Mouse (Mus musculus) layer of hippocampus, adult 2 months (tissue): ENCODE data around the gene Corin. TPM values are rescaled to one million over a fixed set of nuclear protein-coding genes. Genes with fewer than 3 reads are reported as not detected.
A peak's percentile ranks its signal among the peaks of the same experiment; 100 is the strongest.

Experiments
- DNase-seq, 2 experiments: peaks; one replicate each; pipeline ENCODE4 v3.0.0; 2022; ENCODE audit warnings: low spot score in 2 of 2
- H3K27ac ChIP-seq: fragments of 200-600 bp; 2 replicates; pipeline ENCODE4 v1.8.1; 2022
- H3K4me3 ChIP-seq: fragments of 200-600 bp; 2 replicates; pipeline ENCODE4 v1.8.1; 2022; ENCODE audit warnings: mild to moderate bottlenecking
- CTCF ChIP-seq: fragments of 200-600 bp; conservative IDR thresholded peaks from 2 replicates; pipeline ENCODE4 v1.8.1; 2022; ENCODE audit warnings: antibody characterized with exemption, mild to moderate bottlenecking, moderate library complexity
- total RNA-seq, 2 experiments: library from RNA; stranded (reverse); gene quantifications; 2 replicates each; pipeline ENCODE4 v1.2.3; 2021

The Corin gene
- total RNA-seq, 2 experiments from 2014 or later = 0.15 to 0.28 TPM

DNA sequence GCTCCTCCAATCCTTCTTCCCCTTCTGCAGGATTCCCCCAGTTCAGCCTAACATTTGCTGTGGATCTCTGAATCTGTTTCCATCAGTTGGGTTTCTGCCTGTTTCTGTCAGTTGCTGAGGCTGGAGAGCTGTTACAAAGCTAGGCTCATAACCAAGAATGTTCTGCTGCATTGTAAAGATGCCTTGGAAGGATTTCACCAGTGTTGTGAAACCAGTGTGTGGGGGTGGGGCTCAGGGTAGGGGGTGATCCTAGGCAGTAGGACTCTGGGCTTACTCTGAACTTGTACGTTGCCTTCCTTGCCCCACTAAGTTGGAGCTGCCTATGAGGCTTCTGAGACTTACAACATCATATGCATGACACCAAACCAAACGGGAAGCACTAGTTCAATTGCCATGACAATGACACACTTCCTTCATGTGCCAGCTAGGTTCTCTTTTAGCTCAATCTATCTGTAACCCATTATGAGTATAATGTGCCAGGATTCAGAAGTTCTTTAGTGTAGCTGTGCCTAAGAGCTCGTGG, 242.4 kb downstream of the Corin start:
- no peak for DNase-seq
- TF ChIP-seq CTCF = no peak
- H3K4me3 ChIP-seq = no peak overlapping the region
- no peak overlapping the region for H3K27ac ChIP-seq

DNA sequence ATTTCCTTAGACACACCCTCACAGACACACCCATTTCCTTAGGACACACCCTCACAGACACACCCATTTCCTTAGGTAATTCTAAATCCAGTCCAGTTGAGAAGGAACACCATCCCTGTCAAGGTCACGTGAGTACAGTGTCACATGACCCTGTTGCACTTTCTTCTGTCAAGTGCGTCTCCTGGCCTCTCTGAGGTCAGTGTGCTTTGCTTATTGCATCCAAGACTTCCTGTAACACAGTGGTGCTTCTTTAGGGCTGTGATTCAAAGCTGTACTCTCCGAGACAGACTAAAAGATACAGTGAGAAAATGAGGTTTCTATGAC, 245.0 kb downstream of the Corin start:
- Histone ChIP-seq H3K4me3 (no peak overlapping the region), H3K27ac (no peak overlapping the region)
- no peak for DNase-seq
- no peak for TF ChIP-seq CTCF

DNA sequence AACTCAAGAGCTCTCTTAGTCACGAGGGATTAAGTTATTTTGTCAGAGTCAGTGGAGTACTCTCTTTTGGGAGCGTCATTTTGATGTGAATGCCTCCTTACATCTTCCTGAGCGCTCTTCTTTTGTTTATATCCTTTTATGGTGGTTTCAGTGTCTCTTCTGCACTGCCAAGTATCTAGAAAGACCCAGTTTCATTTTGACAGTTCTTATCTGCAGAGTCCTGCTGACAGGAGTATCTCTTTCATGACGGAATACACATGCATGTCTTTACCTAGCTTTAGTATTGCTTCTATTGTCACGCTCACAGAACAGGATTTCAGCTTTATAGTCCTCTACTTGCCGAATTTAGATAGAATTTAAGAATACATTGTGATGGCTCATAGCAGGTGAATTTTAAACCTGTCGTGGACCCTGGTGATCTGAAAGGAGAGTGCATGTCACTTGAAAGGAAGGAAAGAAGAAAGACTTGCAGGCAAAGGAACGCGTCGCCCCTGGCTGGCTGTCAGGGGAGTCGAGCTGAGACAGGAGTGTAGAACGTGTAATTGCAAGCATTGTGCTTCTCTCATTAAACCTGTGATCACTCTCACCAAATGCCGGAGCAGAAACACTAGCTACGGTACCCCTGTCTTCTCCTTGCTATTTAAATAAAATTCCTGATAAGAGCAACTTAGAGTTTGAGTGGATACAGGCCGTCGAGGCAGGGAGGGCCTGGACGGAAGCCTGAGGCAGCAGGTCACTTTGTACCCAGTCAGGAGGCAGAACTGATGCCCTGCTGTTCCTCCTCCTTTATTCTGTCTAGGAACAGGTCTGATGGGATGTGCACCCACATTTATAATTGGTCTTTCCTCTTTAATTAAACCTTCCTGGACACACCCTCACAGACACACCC, 245.6 kb downstream of the Corin start:
- DNase-seq = no peak
- Histone ChIP-seq H3K27ac (no peak overlapping the region), H3K4me3 (no peak overlapping the region)
- no peak for TF ChIP-seq CTCF

DNA sequence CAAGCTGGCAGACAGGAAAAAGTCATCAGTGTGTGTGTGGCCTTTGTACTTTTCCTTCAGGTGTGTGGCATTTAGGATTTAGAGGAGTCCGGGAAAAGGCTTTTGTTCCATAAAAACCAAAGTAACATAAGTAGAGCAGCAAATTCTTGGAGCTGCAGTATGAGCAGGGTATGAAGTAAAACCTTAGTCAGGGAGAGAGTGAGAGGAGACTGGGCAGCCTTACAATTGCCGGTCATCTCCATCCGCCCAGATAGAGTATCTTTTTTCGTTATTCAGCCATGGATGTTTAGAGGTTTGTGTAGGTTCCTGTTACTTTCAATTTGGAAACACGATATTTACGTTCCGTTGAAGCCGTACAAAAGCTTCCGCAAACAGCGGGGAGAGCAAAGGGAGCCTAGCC, 247.2 kb downstream of the Corin start:
- Histone ChIP-seq H3K4me3 (peak overlapping the region; percentile 19; the same call in 1 of the 2 replicates), H3K27ac (no peak overlapping the region)
- TF ChIP-seq CTCF = no peak
- DNase-seq = no peak

DNA sequence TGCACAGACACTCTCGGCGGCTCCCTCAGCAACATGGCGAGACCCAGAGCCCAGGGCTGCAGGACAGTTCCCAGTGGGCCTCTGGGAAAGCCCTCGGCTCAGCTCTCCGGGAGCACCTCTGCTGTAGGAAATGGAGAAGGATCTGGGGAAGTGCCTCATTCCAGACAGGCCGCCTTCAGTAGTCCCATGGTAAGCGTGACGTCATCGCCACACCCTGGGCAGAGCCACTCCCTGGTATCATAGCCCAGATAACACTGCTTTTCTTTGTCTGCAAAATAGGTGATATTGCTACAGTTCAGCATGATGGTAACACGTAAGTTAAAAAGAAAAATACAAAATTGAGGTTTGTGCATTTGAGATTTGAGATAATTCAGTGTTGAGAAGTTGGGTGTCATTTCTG, 249.3 kb downstream of the Corin start:
- no peak for TF ChIP-seq CTCF
- Histone ChIP-seq H3K27ac (no peak overlapping the region), H3K4me3 (no peak overlapping the region)
- DNase-seq = no peak

DNA sequence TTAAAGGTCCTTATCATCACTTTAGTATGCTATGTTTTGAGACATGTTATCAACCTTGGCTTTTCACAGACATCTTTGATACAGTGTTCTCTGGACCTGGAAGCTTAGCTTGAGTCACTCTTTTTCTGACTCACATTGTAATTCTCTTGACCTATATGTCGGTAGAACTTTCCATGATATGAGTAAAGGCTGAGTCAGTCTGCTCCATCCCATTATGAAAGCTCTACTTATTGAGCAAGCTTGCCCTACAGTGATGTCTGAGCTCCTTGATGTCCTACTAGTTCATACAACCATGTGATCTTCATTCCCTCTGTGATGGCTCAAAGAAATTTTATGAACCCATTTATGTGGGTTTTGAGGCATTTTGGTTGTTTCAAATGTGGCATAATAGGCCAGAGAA, 254.1 kb downstream of the Corin start:
- DNase-seq = no peak
- H3K4me3 ChIP-seq = no peak overlapping the region
- no peak for TF ChIP-seq CTCF
- H3K27ac ChIP-seq = no peak overlapping the region

Other genes with a start within 250 kb of the Corin start
- 10 to 100 TPM; 12.8 to 20.6 TPM for gene Nfxl1, start 55.2 kb upstream of the Corin start, total RNA-seq
- under 1 TPM in 1 of 2 experiments, not detected in 1; 0.38 TPM for gene Zar1, start 76.8 kb upstream of the Corin start, total RNA-seq
- gene Gm5868, start 83.1 kb upstream of the Corin start, total RNA-seq = under 1 TPM in 1 of 2 experiments, not detected in 1; 0.42 TPM
- not detected for gene Cnga1, start 139.8 kb upstream of the Corin start, total RNA-seq
- not detected for gene Nipal1, start 143.3 kb upstream of the Corin start, total RNA-seq
- gene Txk, start 248.3 kb upstream of the Corin start, total RNA-seq = not detected